Mouse (Mus musculus): ENCODE results near the gene Gm38393. TPM values are rescaled to one million over a fixed set of nuclear protein-coding genes. Genes with fewer than 3 reads are reported as not detected.

Gene Gm38393
- total RNA-seq (2021), result 1 to 10 TPM; 2.8 to 3.0 TPM
- long read RNA-seq, experiment 1, result 0 reads
- long read RNA-seq, experiment 2, result 0 reads

- DNase-seq (ENCODE audit: low spot score), result peak; percentile 57
These were observed at the start of gene Gm38393, which contains the start of gene Snurf for GRCm38 (mm10) chr7:60004606-60005330. Gene Gm38393, minus strand, starts transcription at chr7:60005064. Gene Snurf, minus strand, starts transcription at chr7:60005049.

GRCm38 (mm10) chr7:60047481-60048201 lies 42.8 kb upstream of the Gm38393 start:
- no peak for DNase-seq (ENCODE audit: low spot score)

- no peak for DNase-seq (ENCODE audit: low spot score)
These were observed 8.3 kb upstream of the Gm38393 start for GRCm38 (mm10) chr7:60013186-60013585.

- no peak for DNase-seq (ENCODE audit: low spot score)
These were observed 3.0 kb upstream of the Gm38393 start for GRCm38 (mm10) chr7:60007727-60008360.

- DNase-seq (ENCODE audit: low spot score), result no peak
These were observed 1.4 kb upstream of the Gm38393 start for GRCm38 (mm10) chr7:60006262-60006661.

- no peak for DNase-seq (ENCODE audit: low spot score)
These were observed 801 bp downstream of the Gm38393 start for GRCm38 (mm10) chr7:60003921-60004605.

GRCm38 (mm10) chr7:60003006-60003865 lies 1.6 kb downstream of the Gm38393 start:
- no peak for DNase-seq (ENCODE audit: low spot score)

- DNase-seq (ENCODE audit: low spot score), result no peak
These were observed 26.2 kb downstream of the Gm38393 start for GRCm38 (mm10) chr7:59978646-59979045.

Other genes with a start within 250 kb of the Gm38393 start
- gene Snurf, start within 50 bp of the Gm38393 start, total RNA-seq (2021), result 100 to 1,000 TPM; 193 to 213 TPM
- 10 to 100 TPM; 67.9 to 68.4 TPM for gene Snrpn, start 135.2 kb upstream of the Gm38393 start, total RNA-seq (2021)

Data from gastrocnemius, adult 18-20 months (tissue).